Mouse (Mus musculus) kidney, embryonic 14.5 days (tissue): ENCODE results near the gene Lrrfip1. TPM values are rescaled to one million over a fixed set of nuclear protein-coding genes. Genes with fewer than 3 reads are reported as not detected.

ENCODE experiments used
- ATAC-seq: fragments of 200-750 bp; cut with Nextera tagmentation; 2 replicates; pipeline ENCODE4 v1.8.0; 2017; ENCODE audit warnings: moderate number of reproducible peaks, mild to moderate bottlenecking, moderate TSS enrichment, moderate library complexity; ENCODE audit not compliant: low FRiP score, low TSS enrichment
- H3K27ac ChIP-seq: fragments of 300-500 bp; sonication (generic); 2 replicates; pipeline ENCODE4 v1.5.1; 2014; ENCODE audit warnings: low read depth, mild to moderate bottlenecking, low read length, moderate library complexity, mixed read lengths
- H3K27me3 ChIP-seq: fragments of 300-500 bp; sonication (generic); 2 replicates; pipeline ENCODE4 v1.6.1; 2014; ENCODE audit warnings: mild to moderate bottlenecking, low read length; ENCODE audit not compliant: control insufficient read depth, insufficient read depth
- H3K36me3 ChIP-seq: fragments of 300-500 bp; sonication (generic); 2 replicates; pipeline ENCODE4 v1.6.1; 2014; ENCODE audit warnings: low read length, mixed read lengths; ENCODE audit not compliant: control insufficient read depth, insufficient read depth
- H3K4me1 ChIP-seq: fragments of 300-500 bp; sonication (generic); 2 replicates; pipeline ENCODE4 v1.6.1; 2014; ENCODE audit warnings: low read length, mixed read lengths; ENCODE audit not compliant: control insufficient read depth, insufficient read depth
- H3K4me2 ChIP-seq: fragments of 300-500 bp; sonication (generic); replicated peaks from 2 replicates; pipeline ENCODE4 v1.6.1; 2014; ENCODE audit warnings: low read depth, mild to moderate bottlenecking, low read length
- H3K4me3 ChIP-seq: fragments of 300-500 bp; sonication (generic); 2 replicates; pipeline ENCODE4 v1.5.1; 2014; ENCODE audit warnings: mild to moderate bottlenecking, low read length
- H3K9ac ChIP-seq: fragments of 300-500 bp; sonication (generic); 2 replicates; pipeline ENCODE4 v1.6.1; 2014; ENCODE audit warnings: low read depth, mild to moderate bottlenecking, low read length, moderate library complexity
- H3K9me3 ChIP-seq: fragments of 300-500 bp; sonication (generic); 2 replicates; pipeline ENCODE4 v1.6.1; 2016; ENCODE audit warnings: low read length; ENCODE audit not compliant: control insufficient read depth
- WGBS: fragments of 180-500 bp; shearing (Covaris S2); extraction: QIAGEN DNeasy Blood & Tissue Kit; methylation state at CpG from one replicate; pipeline ENCODE4 v1.1.7; 2014; 5-methylcytosine and 5-hydroxymethylcytosine counted together
- polyA plus RNA-seq: library from polyadenylated mRNA; unstranded; fragments of >200 nt; fragmentation: Nextera tagmentation; extraction: Ambion mirVana; gene quantifications from 2 replicates; pipeline ENCODE4 v1.2.1, GENCODE M21; 2014

The Lrrfip1 gene
- polyA plus RNA-seq, 1 experiment from 2014 or later = 33.6 TPM

DNA sequence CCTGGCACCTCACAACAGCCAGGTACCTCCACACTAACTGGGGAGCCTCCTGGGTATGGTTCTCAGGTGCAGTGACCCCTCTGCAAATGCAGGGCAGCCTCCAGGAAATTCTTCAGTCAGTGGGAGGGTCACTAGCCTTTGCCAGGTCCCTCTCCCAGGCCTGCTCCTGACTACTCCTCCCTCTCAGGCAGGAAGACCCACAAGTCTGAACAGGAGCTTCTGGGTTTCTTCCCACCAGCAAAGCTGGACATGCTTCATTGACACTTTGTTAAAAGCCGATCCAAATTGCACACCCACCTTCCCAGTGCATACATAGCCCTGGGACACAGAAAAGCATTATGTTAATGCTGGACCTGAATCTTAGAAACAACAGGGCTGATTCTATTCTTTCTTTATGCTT lies 97.3 kb downstream of the Lrrfip1 start:
- Histone ChIP-seq H3K4me2 (no peak overlapping the region), H3K36me3 (peaks cover under 1% of the 10 kb centered on the region; the same call in 1 of the 2 replicates), H3K27ac (peak overlapping the region; percentile 44; the same call in 1 of the 2 replicates), H3K4me3 (no peak overlapping the region), H3K9ac (no peak overlapping the region), H3K27me3 (no peaks in the 10 kb centered on the region), H3K9me3 (no peaks in the 10 kb centered on the region), H3K4me1 (peaks cover 12% of the 10 kb centered on the region)
- 36% methylated on average over 1 of the region's 1 CpGs for WGBS
- ATAC-seq = no peak

- H3K27ac ChIP-seq = no peak overlapping the region; the same call in 1 of the 2 replicates
- H3K4me3 ChIP-seq = no peak overlapping the region
- H3K9ac ChIP-seq = no peak overlapping the region
Observed at GRCm38 (mm10) chr1:91096490-91096889, 98.0 kb downstream of the Lrrfip1 start.

GRCm38 (mm10) chr1:91097283-91097834 lies 98.8 kb downstream of the Lrrfip1 start:
- H3K9me3 ChIP-seq = no peaks in the 10 kb centered on the region
- H3K27ac ChIP-seq = no peak overlapping the region
- WGBS = 87% methylated on average over 11 of the region's 11 CpGs
- no peaks in the 10 kb centered on the region for H3K27me3 ChIP-seq
- no peak overlapping the region for H3K4me3 ChIP-seq
- H3K36me3 ChIP-seq = peaks cover 4% of the 10 kb centered on the region; the same call in 1 of the 2 replicates
- H3K4me1 ChIP-seq = peaks cover 12% of the 10 kb centered on the region
- H3K9ac ChIP-seq = no peak overlapping the region
- H3K4me2 ChIP-seq = no peak overlapping the region
- ATAC-seq = no peak

More at GRCm38 (mm10) chr1:91096490-91096889, 98.0 kb downstream of the Lrrfip1 start:
- no peak for ATAC-seq
- WGBS = 58% methylated on average over 5 of the region's 5 CpGs
- Histone ChIP-seq H3K4me2 (no peak overlapping the region), H3K4me1 (peaks cover 12% of the 10 kb centered on the region), H3K27me3 (no peaks in the 10 kb centered on the region), H3K9me3 (no peaks in the 10 kb centered on the region), H3K36me3 (peaks cover 4% of the 10 kb centered on the region; the same call in 1 of the 2 replicates)

GRCm38 (mm10) chr1:91098887-91099286 lies 100.3 kb downstream of the Lrrfip1 start:
- H3K9ac ChIP-seq = no peak overlapping the region
- peaks cover 9% of the 10 kb centered on the region; the same call in 1 of the 2 replicates for H3K36me3 ChIP-seq
- 8% methylated on average over 6 of the region's 6 CpGs for WGBS
- peaks cover 12% of the 10 kb centered on the region for H3K4me1 ChIP-seq
- no peaks in the 10 kb centered on the region for H3K9me3 ChIP-seq
- H3K4me3 ChIP-seq = no peak overlapping the region
- peak; percentile 83; the same call in 1 of the 2 replicates for ATAC-seq
- no peak overlapping the region for H3K27ac ChIP-seq
- H3K4me2 ChIP-seq = no peak overlapping the region
- no peaks in the 10 kb centered on the region for H3K27me3 ChIP-seq

- no peaks in the 10 kb centered on the region for H3K4me1 ChIP-seq
- H3K4me3 ChIP-seq = no peak overlapping the region
- no peaks in the 10 kb centered on the region for H3K27me3 ChIP-seq
- H3K27ac ChIP-seq = no peak overlapping the region
- no peak overlapping the region for H3K4me2 ChIP-seq
- no peak overlapping the region for H3K9ac ChIP-seq
- 87% methylated on average over 11 of the region's 11 CpGs for WGBS
- H3K36me3 ChIP-seq = peaks cover 23% of the 10 kb centered on the region
- no peak for ATAC-seq
- no peaks in the 10 kb centered on the region for H3K9me3 ChIP-seq
Observed at GRCm38 (mm10) chr1:91101709-91102440, 103.3 kb downstream of the Lrrfip1 start.

- Histone ChIP-seq H3K27me3 (no peaks in the 10 kb centered on the region), H3K36me3 (peaks cover 32% of the 10 kb centered on the region), H3K4me1 (no peaks in the 10 kb centered on the region), H3K9me3 (no peaks in the 10 kb centered on the region), H3K4me3 (no peak overlapping the region), H3K27ac (no peak overlapping the region), H3K9ac (no peak overlapping the region), H3K4me2 (no peak overlapping the region)
- ATAC-seq = no peak
- 92% methylated on average over 15 of the region's 15 CpGs for WGBS
Observed at GRCm38 (mm10) chr1:91103366-91103983, 104.9 kb downstream of the Lrrfip1 start.

DNA sequence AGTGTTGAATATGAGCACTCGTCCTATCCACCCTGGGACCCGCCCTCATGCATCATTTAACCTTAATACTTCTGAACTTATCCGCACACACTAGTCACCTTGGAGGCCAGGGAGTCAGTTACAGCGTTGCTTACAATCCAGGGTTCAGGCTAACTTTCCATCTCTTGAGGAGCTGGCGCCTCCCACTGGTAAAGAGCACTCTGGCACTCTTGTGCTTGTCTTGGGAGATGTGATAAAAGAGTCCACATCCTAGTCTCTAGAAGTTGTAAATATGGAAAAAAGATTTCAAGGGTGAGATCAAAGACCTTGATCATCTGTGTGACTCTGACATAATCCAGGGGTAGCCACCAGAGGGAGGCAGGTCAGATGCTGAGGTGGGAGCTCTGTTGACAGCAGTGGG lies 109.0 kb downstream of the Lrrfip1 start:
- Histone ChIP-seq H3K36me3 (peaks cover 34% of the 10 kb centered on the region), H3K27me3 (no peaks in the 10 kb centered on the region), H3K4me2 (no peak overlapping the region), H3K9ac (no peak overlapping the region), H3K9me3 (no peaks in the 10 kb centered on the region), H3K27ac (no peak overlapping the region), H3K4me3 (no peak overlapping the region), H3K4me1 (no peaks in the 10 kb centered on the region)
- 72% methylated on average over 5 of the region's 5 CpGs for WGBS
- no peak for ATAC-seq

DNA sequence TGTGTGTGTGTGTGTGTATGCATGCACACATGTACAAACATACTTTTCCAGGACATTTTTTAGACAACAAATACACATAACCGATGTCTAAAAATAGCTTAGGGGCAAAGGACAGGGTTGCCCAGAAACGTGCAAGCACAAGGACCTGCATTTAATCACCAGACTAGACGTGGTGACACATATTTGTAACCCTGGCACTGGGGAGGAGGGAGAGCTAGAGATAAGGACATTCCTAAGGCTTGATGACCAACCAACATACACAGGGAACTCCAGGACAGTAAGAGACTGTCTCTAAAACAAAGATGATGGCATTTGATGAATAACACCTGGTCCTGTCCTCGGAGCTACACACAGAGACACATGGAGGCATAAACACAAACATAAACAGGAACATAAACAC lies 110.8 kb downstream of the Lrrfip1 start:
- Histone ChIP-seq H3K27ac (no peak overlapping the region), H3K9me3 (no peaks in the 10 kb centered on the region), H3K9ac (no peak overlapping the region), H3K4me3 (no peak overlapping the region), H3K4me1 (no peaks in the 10 kb centered on the region), H3K27me3 (no peaks in the 10 kb centered on the region), H3K36me3 (peaks cover 30% of the 10 kb centered on the region), H3K4me2 (no peak overlapping the region)
- 61% methylated on average over 4 of the region's 4 CpGs for WGBS
- ATAC-seq = no peak

- Histone ChIP-seq H3K27ac (no peak overlapping the region), H3K36me3 (peaks cover 28% of the 10 kb centered on the region; the same call in 1 of the 2 replicates), H3K4me1 (no peaks in the 10 kb centered on the region), H3K4me2 (no peak overlapping the region), H3K4me3 (no peak overlapping the region), H3K27me3 (no peaks in the 10 kb centered on the region), H3K9me3 (no peaks in the 10 kb centered on the region), H3K9ac (no peak overlapping the region)
- 94% methylated on average over 14 of the region's 14 CpGs for WGBS
- ATAC-seq = no peak
Observed at GRCm38 (mm10) chr1:91112171-91112570, 113.6 kb downstream of the Lrrfip1 start.
